Mouse (Mus musculus): ENCODE measurements around the gene Ror2. TPM values are rescaled to one million over a fixed set of nuclear protein-coding genes. Genes with fewer than 3 reads are reported as not detected.

Ror2 gene
- total and polyA plus RNA-seq, 2 experiments = 0.06 TPM; not detected in 1

GRCm38 (mm10) chr13:53232419-53232818 lies 53.5 kb downstream of the Ror2 start:
- TF ChIP-seq POLR2A (IDR thresholded peaks at IDR 0.05; ENCODE audit: extremely low read depth, insufficient read depth, low read length) (no peak), CTCF (IDR thresholded peaks at IDR 0.05; ENCODE audit: low read depth, low read length) (no peak)
- H3K27me3 ChIP-seq (ENCODE audit: control insufficient read depth, insufficient read depth, low read length) = no peaks in the 10 kb centered on the region
- H3K79me2 ChIP-seq (ENCODE audit: control insufficient read depth, insufficient read depth, low read length) = no peaks in the 10 kb centered on the region
- no peaks in the 10 kb centered on the region for H3K36me3 ChIP-seq (ENCODE audit: control insufficient read depth, insufficient read depth, low read length)
- H3K4me1 ChIP-seq (ENCODE audit: control insufficient read depth, insufficient read depth, low read length) = no peaks in the 10 kb centered on the region
- H3K27ac ChIP-seq (replicated peaks; ENCODE audit: insufficient read depth, low read depth, low read length) = no peak overlapping the region
- 48% methylated on average over 7 of the region's 7 CpGs for WGBS
- no peak overlapping the region for H3K4me3 ChIP-seq (ENCODE audit: insufficient read depth, low read depth, low read length)
- no peak overlapping the region for H3K9ac ChIP-seq (ENCODE audit: low read depth, low read length)
- no peak for DNase-seq (ENCODE audit: extremely low read depth, low read depth, low spot score)

GRCm38 (mm10) chr13:53230446-53231161 lies 55.3 kb downstream of the Ror2 start:
- 91% methylated on average over 18 of the region's 18 CpGs for WGBS

GRCm38 (mm10) chr13:53227019-53227418 lies 58.9 kb downstream of the Ror2 start:
- H3K27ac ChIP-seq (replicated peaks; ENCODE audit: insufficient read depth, low read depth, low read length) = no peak overlapping the region
- DNase-seq (ENCODE audit: extremely low read depth, low read depth, low spot score) = no peak
- WGBS = 53% methylated on average over 6 of the region's 6 CpGs
- no peak overlapping the region for H3K4me3 ChIP-seq (ENCODE audit: insufficient read depth, low read depth, low read length)
- TF ChIP-seq POLR2A (IDR thresholded peaks at IDR 0.05; ENCODE audit: extremely low read depth, insufficient read depth, low read length) (no peak), CTCF (IDR thresholded peaks at IDR 0.05; ENCODE audit: low read depth, low read length) (no peak)
- H3K27me3 ChIP-seq (ENCODE audit: control insufficient read depth, insufficient read depth, low read length) = no peaks in the 10 kb centered on the region; the same call in 1 of the 2 replicates
- H3K36me3 ChIP-seq (ENCODE audit: control insufficient read depth, insufficient read depth, low read length) = no peaks in the 10 kb centered on the region
- H3K4me1 ChIP-seq (ENCODE audit: control insufficient read depth, insufficient read depth, low read length) = no peaks in the 10 kb centered on the region
- H3K9ac ChIP-seq (ENCODE audit: low read depth, low read length) = no peak overlapping the region
- no peaks in the 10 kb centered on the region for H3K79me2 ChIP-seq (ENCODE audit: control insufficient read depth, insufficient read depth, low read length)

More at GRCm38 (mm10) chr13:53230446-53231161, 55.3 kb downstream of the Ror2 start:
- no peak overlapping the region for H3K9ac ChIP-seq (ENCODE audit: low read depth, low read length)
- no peaks in the 10 kb centered on the region for H3K79me2 ChIP-seq (ENCODE audit: control insufficient read depth, insufficient read depth, low read length)
- no peak for TF ChIP-seq POLR2A (IDR thresholded peaks at IDR 0.05; ENCODE audit: extremely low read depth, insufficient read depth, low read length)
- no peak for TF ChIP-seq CTCF (IDR thresholded peaks at IDR 0.05; ENCODE audit: low read depth, low read length)
- no peaks in the 10 kb centered on the region for H3K36me3 ChIP-seq (ENCODE audit: control insufficient read depth, insufficient read depth, low read length)
- H3K27me3 ChIP-seq (ENCODE audit: control insufficient read depth, insufficient read depth, low read length) = no peaks in the 10 kb centered on the region
- H3K27ac ChIP-seq (replicated peaks; ENCODE audit: insufficient read depth, low read depth, low read length) = no peak overlapping the region
- DNase-seq (ENCODE audit: extremely low read depth, low read depth, low spot score) = no peak
- no peaks in the 10 kb centered on the region for H3K4me1 ChIP-seq (ENCODE audit: control insufficient read depth, insufficient read depth, low read length)
- H3K4me3 ChIP-seq (ENCODE audit: insufficient read depth, low read depth, low read length) = no peak overlapping the region

- Histone ChIP-seq H3K36me3 (ENCODE audit: control insufficient read depth, insufficient read depth, low read length) (no peaks in the 10 kb centered on the region), H3K9ac (ENCODE audit: low read depth, low read length) (no peak overlapping the region), H3K79me2 (ENCODE audit: control insufficient read depth, insufficient read depth, low read length) (no peaks in the 10 kb centered on the region), H3K4me1 (ENCODE audit: control insufficient read depth, insufficient read depth, low read length) (no peaks in the 10 kb centered on the region), H3K27me3 (ENCODE audit: control insufficient read depth, insufficient read depth, low read length) (no peaks in the 10 kb centered on the region; the same call in 1 of the 2 replicates), H3K27ac (replicated peaks; ENCODE audit: insufficient read depth, low read depth, low read length) (no peak overlapping the region), H3K4me3 (ENCODE audit: insufficient read depth, low read depth, low read length) (no peak overlapping the region)
- TF ChIP-seq POLR2A (IDR thresholded peaks at IDR 0.05; ENCODE audit: extremely low read depth, insufficient read depth, low read length) (no peak), CTCF (IDR thresholded peaks at IDR 0.05; ENCODE audit: low read depth, low read length) (no peak)
- WGBS = 70% methylated on average over 7 of the region's 7 CpGs
- no peak for DNase-seq (ENCODE audit: extremely low read depth, low read depth, low spot score)
These were observed 59.5 kb downstream of the Ror2 start for GRCm38 (mm10) chr13:53226461-53226860.

GRCm38 (mm10) chr13:53225925-53226324 lies 60.0 kb downstream of the Ror2 start:
- TF ChIP-seq POLR2A (IDR thresholded peaks at IDR 0.05; ENCODE audit: extremely low read depth, insufficient read depth, low read length) = no peak
- TF ChIP-seq CTCF (IDR thresholded peaks at IDR 0.05; ENCODE audit: low read depth, low read length) = no peak
- no peak for DNase-seq (ENCODE audit: extremely low read depth, low read depth, low spot score)
- Histone ChIP-seq H3K27ac (replicated peaks; ENCODE audit: insufficient read depth, low read depth, low read length) (no peak overlapping the region), H3K4me3 (ENCODE audit: insufficient read depth, low read depth, low read length) (no peak overlapping the region), H3K27me3 (ENCODE audit: control insufficient read depth, insufficient read depth, low read length) (no peaks in the 10 kb centered on the region; the same call in 1 of the 2 replicates), H3K36me3 (ENCODE audit: control insufficient read depth, insufficient read depth, low read length) (no peaks in the 10 kb centered on the region), H3K9ac (ENCODE audit: low read depth, low read length) (no peak overlapping the region), H3K79me2 (ENCODE audit: control insufficient read depth, insufficient read depth, low read length) (no peaks in the 10 kb centered on the region), H3K4me1 (ENCODE audit: control insufficient read depth, insufficient read depth, low read length) (no peaks in the 10 kb centered on the region)
- WGBS = 96% methylated on average over 3 of the region's 3 CpGs

GRCm38 (mm10) chr13:53221176-53221575 lies 64.7 kb downstream of the Ror2 start:
- DNase-seq (ENCODE audit: extremely low read depth, low read depth, low spot score) = no peak
- no peak overlapping the region for H3K9ac ChIP-seq (ENCODE audit: low read depth, low read length)
- H3K27ac ChIP-seq (replicated peaks; ENCODE audit: insufficient read depth, low read depth, low read length) = no peak overlapping the region
- no peaks in the 10 kb centered on the region for H3K79me2 ChIP-seq (ENCODE audit: control insufficient read depth, insufficient read depth, low read length)
- H3K4me1 ChIP-seq (ENCODE audit: control insufficient read depth, insufficient read depth, low read length) = no peaks in the 10 kb centered on the region
- no peaks in the 10 kb centered on the region; the same call in 1 of the 2 replicates for H3K27me3 ChIP-seq (ENCODE audit: control insufficient read depth, insufficient read depth, low read length)
- TF ChIP-seq POLR2A (IDR thresholded peaks at IDR 0.05; ENCODE audit: extremely low read depth, insufficient read depth, low read length) (no peak), CTCF (IDR thresholded peaks at IDR 0.05; ENCODE audit: low read depth, low read length) (no peak)
- H3K36me3 ChIP-seq (ENCODE audit: control insufficient read depth, insufficient read depth, low read length) = no peaks in the 10 kb centered on the region
- H3K4me3 ChIP-seq (ENCODE audit: insufficient read depth, low read depth, low read length) = no peak overlapping the region
- 87% methylated on average over 6 of the region's 6 CpGs for whole genome bisulfite sequencing

All from liver, adult 2 months (tissue).